Mouse (Mus musculus) embryonic facial prominence, embryonic 11.5 days (tissue): ENCODE measurements at regions not wholly inside any gene's neighbourhood (a gene's known extent, or its start where the extent isn't known, plus 50 kb on each side); places are given as distances from the start of the nearest gene placed in this dataset.

Experiments used
- ATAC-seq: fragments of 200-750 bp; cut with Nextera tagmentation; replicated peaks from 2 replicates; pipeline ENCODE4 v1.8.0; 2017; ENCODE audit warnings: low read depth; ENCODE audit not compliant: insufficient number of reproducible peaks, low FRiP score, low TSS enrichment
- DNase-seq: peaks from one replicate; pipeline ENCODE4 v3.0.0-alpha.2; 2015; ENCODE audit warnings: low spot score
- H3K27ac ChIP-seq: fragments of 300-500 bp; sonication (generic); replicated peaks from 2 replicates; pipeline ENCODE4 v1.5.1; 2014; ENCODE audit warnings: mild to moderate bottlenecking, low read depth, low read length, control low read depth
- H3K27me3 ChIP-seq: fragments of 300-500 bp; sonication (generic); 2 replicates; pipeline ENCODE4 v1.6.1; 2014; ENCODE audit warnings: mild to moderate bottlenecking, low read length, moderate library complexity, mixed read lengths; ENCODE audit not compliant: control insufficient read depth, insufficient read depth
- H3K36me3 ChIP-seq: fragments of 300-500 bp; sonication (generic); replicated peaks from 2 replicates; pipeline ENCODE4 v1.6.1; 2014; ENCODE audit warnings: low read depth, mild to moderate bottlenecking, low read length, moderate library complexity, mixed read lengths; ENCODE audit not compliant: control insufficient read depth, insufficient read depth
- H3K4me1 ChIP-seq: fragments of 300-500 bp; sonication (generic); 2 replicates; pipeline ENCODE4 v1.6.1; 2014; ENCODE audit warnings: low read length, mixed read lengths; ENCODE audit not compliant: control insufficient read depth, insufficient read depth
- H3K4me2 ChIP-seq: fragments of 300-500 bp; sonication (generic); 2 replicates; pipeline ENCODE4 v1.6.1; 2014; ENCODE audit warnings: low read depth, mild to moderate bottlenecking, control low read depth, low read length, moderate library complexity
- H3K4me3 ChIP-seq: fragments of 300-500 bp; sonication (generic); 2 replicates; pipeline ENCODE4 v1.5.1; 2014; ENCODE audit warnings: low read depth, low read length, control low read depth
- H3K9ac ChIP-seq: fragments of 300-500 bp; sonication (generic); replicated peaks from 2 replicates; pipeline ENCODE4 v1.6.1; 2014; ENCODE audit warnings: mild to moderate bottlenecking, control low read depth, low read length
- H3K9me3 ChIP-seq: fragments of 300-500 bp; sonication (generic); replicated peaks from 2 replicates; pipeline ENCODE4 v1.6.1; 2016; ENCODE audit warnings: mild to moderate bottlenecking, low read length, inconsistent platforms, mixed read lengths; ENCODE audit not compliant: control insufficient read depth
- WGBS: fragments of 180-500 bp; shearing (Covaris S2); extraction: QIAGEN DNeasy Blood & Tissue Kit; methylation state at CpG from one replicate; pipeline ENCODE4 v1.1.7; 2014; 5-methylcytosine and 5-hydroxymethylcytosine counted together

DNA sequence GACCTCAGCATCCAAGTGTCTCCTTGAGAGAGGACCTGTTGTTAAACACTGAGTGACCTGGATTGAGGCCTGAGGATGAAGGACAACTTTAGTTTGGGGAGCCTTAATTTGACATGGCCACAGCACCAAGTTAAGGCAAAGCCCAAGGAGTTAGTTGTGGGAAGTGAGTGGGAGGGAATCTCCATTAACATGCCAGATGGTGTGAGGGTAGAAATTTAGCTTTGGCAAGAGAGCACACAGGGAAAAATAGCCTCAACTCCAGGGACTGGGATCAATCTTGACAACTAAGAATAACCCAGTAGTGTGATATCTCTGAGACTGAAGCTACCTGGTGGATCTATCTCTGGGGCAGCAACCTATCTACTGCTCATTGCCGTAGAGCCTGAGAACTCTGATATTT, 105.4 kb downstream of the Ahr start:
- Histone ChIP-seq H3K4me1 (no peaks in the 10 kb centered on the region), H3K27ac (no peak overlapping the region), H3K27me3 (no peaks in the 10 kb centered on the region), H3K9ac (no peak overlapping the region), H3K36me3 (no peaks in the 10 kb centered on the region), H3K9me3 (no peaks in the 10 kb centered on the region), H3K4me3 (no peak overlapping the region), H3K4me2 (no peak overlapping the region)
- 92% methylated on average over 1 of the region's 1 CpGs for WGBS
- DNase-seq (no peak), ATAC-seq (no peak)

- no peak for DNase-seq
- H3K4me3 ChIP-seq = no peak overlapping the region
- no peak overlapping the region for H3K27ac ChIP-seq
- H3K4me1 ChIP-seq = no peaks in the 10 kb centered on the region
- H3K36me3 ChIP-seq = no peaks in the 10 kb centered on the region
- no peaks in the 10 kb centered on the region for H3K27me3 ChIP-seq
- no peaks in the 10 kb centered on the region for H3K9me3 ChIP-seq
- 78% methylated on average over 2 of the region's 2 CpGs for WGBS
- no peak for ATAC-seq
- no peak overlapping the region for H3K4me2 ChIP-seq
- no peak overlapping the region for H3K9ac ChIP-seq
Measured at GRCm38 (mm10) chr12:35419206-35419605, 115.6 kb downstream of the Ahr start.

GRCm38 (mm10) chr12:35417943-35418342, 116.9 kb downstream of the Ahr start:
- WGBS = 77% methylated on average over 4 of the region's 4 CpGs
- Histone ChIP-seq H3K27me3 (no peaks in the 10 kb centered on the region), H3K4me3 (no peak overlapping the region), H3K4me2 (no peak overlapping the region), H3K9ac (no peak overlapping the region), H3K9me3 (no peaks in the 10 kb centered on the region), H3K36me3 (no peaks in the 10 kb centered on the region), H3K4me1 (no peaks in the 10 kb centered on the region), H3K27ac (no peak overlapping the region)
- ATAC-seq = no peak
- DNase-seq = no peak

DNA sequence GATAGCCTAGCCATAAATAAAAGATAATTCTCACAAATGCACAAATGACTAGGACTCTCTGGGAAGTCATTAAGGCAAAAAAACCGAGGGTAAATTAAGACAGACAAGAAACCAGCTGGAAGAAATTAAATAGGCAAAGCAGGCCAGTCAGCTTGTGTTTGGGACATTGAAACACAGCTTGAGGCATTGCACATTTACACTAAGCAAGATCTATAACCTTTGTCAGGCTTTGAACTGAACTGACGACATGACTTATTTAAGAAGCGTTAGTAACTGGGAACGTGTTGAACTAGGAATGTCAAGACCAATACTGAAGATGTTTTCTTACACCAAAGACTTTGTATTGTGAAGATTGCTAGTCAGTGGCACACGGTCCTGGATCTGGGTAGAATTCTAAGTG, 118.3 kb downstream of the Ahr start:
- H3K36me3 ChIP-seq = no peaks in the 10 kb centered on the region
- no peak overlapping the region for H3K4me3 ChIP-seq
- H3K27me3 ChIP-seq = no peaks in the 10 kb centered on the region
- no peak overlapping the region for H3K9ac ChIP-seq
- DNase-seq (no peak), ATAC-seq (no peak)
- WGBS = 46% methylated on average over 5 of the region's 5 CpGs
- no peaks in the 10 kb centered on the region for H3K4me1 ChIP-seq
- no peak overlapping the region for H3K27ac ChIP-seq
- H3K4me2 ChIP-seq = no peak overlapping the region
- no peaks in the 10 kb centered on the region for H3K9me3 ChIP-seq

DNA sequence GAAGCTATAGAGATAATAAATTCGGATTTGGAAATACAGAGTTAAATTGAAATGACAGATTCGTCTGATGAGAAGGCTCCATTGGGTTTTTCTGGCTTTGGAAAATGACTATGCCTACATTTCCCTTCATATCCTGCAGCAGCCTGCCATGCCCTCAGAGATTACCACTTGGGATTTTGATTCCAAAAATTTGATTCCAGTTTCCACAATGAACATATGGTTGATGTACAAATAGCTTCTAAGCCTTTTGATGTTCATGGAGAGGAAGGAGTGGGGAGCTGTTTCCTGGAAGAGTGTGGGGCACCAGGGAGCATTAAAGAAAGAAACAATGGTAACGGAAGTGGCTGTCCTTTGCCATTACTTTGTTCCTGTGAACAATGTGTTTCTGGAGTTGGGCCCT, 122.1 kb downstream of the Ahr start:
- 75% methylated on average over 3 of the region's 3 CpGs for WGBS

GRCm38 (mm10) chr12:35408461-35408860, 126.4 kb downstream of the Ahr start:
- Histone ChIP-seq H3K9ac (no peak overlapping the region), H3K27me3 (no peaks in the 10 kb centered on the region), H3K4me1 (no peaks in the 10 kb centered on the region), H3K9me3 (no peaks in the 10 kb centered on the region), H3K4me2 (no peak overlapping the region), H3K27ac (no peak overlapping the region), H3K36me3 (no peaks in the 10 kb centered on the region), H3K4me3 (no peak overlapping the region)
- no peak for ATAC-seq
- whole genome bisulfite sequencing = 82% methylated on average over 3 of the region's 3 CpGs
- no peak for DNase-seq

More for the DNA sequence above, 122.1 kb downstream of the Ahr start:
- Histone ChIP-seq H3K4me1 (no peaks in the 10 kb centered on the region), H3K9ac (no peak overlapping the region), H3K27ac (no peak overlapping the region), H3K9me3 (no peaks in the 10 kb centered on the region), H3K4me2 (no peak overlapping the region), H3K27me3 (no peaks in the 10 kb centered on the region), H3K36me3 (no peaks in the 10 kb centered on the region), H3K4me3 (no peak overlapping the region)
- ATAC-seq (no peak), DNase-seq (no peak)

GRCm38 (mm10) chr12:35408044-35408443, 126.8 kb downstream of the Ahr start:
- no peaks in the 10 kb centered on the region for H3K4me1 ChIP-seq
- no peaks in the 10 kb centered on the region for H3K27me3 ChIP-seq
- no peak overlapping the region for H3K4me3 ChIP-seq
- no peak for ATAC-seq
- DNase-seq = no peak
- H3K36me3 ChIP-seq = no peaks in the 10 kb centered on the region
- H3K9me3 ChIP-seq = no peaks in the 10 kb centered on the region
- H3K27ac ChIP-seq = no peak overlapping the region
- H3K4me2 ChIP-seq = no peak overlapping the region
- WGBS = 90% methylated on average over 3 of the region's 3 CpGs
- no peak overlapping the region for H3K9ac ChIP-seq

- H3K4me2 ChIP-seq = no peak overlapping the region
Measured at GRCm38 (mm10) chr12:35401853-35402252, 133.0 kb downstream of the Ahr start.

More at GRCm38 (mm10) chr12:35401853-35402252, 133.0 kb downstream of the Ahr start:
- no peak overlapping the region for H3K4me3 ChIP-seq
- H3K9me3 ChIP-seq = no peaks in the 10 kb centered on the region
- no peak overlapping the region for H3K27ac ChIP-seq
- WGBS = 66% methylated on average over 2 of the region's 2 CpGs
- H3K9ac ChIP-seq = no peak overlapping the region
- DNase-seq (no peak), ATAC-seq (no peak)
- H3K36me3 ChIP-seq = no peaks in the 10 kb centered on the region
- H3K27me3 ChIP-seq = no peaks in the 10 kb centered on the region
- H3K4me1 ChIP-seq = no peaks in the 10 kb centered on the region
